In the genomic region with DNA sequence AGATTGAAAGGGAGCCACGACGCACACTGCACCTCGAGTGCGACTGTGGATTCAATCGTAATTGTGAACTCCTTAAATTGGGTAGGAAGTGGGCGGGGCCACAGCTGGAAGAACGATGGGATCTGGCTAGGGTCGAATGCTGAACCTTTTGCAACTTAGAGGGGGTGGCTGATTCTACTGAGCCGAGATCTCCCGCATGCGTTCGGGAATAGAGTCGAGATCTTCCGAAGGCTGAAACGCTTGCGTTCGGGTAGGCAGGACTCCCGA, we compare ENCODE assay signal across 8 mouse cellular contexts. TPM values are rescaled to one million over a fixed set of nuclear protein-coding genes. Genes with fewer than 3 reads are reported as not detected.
DNase-seq lines count a peak whose midpoint lies in the region; ATAC-seq and TF ChIP-seq lines count a peak whose summit lies in the region.

No protein-coding gene starts in this region.

- peak overlapping the region; percentile 81 for H3K4me2 ChIP-seq in embryonic facial prominence, embryonic 13.5 days
- peak overlapping the region; percentile 77 for H3K4me2 ChIP-seq in intestine, embryonic 14.5 days (ENCODE audit: low read length)
- H3K4me2 ChIP-seq in neural tube, embryonic 12.5 days (replicated peaks): peak overlapping the region; percentile 88

- H3K4me1 ChIP-seq in lung, adult 2 months (ENCODE audit: control insufficient read depth, insufficient read depth, low read length): no peaks in the 10 kb centered on the region
- H3K4me1 ChIP-seq in embryonic facial prominence, embryonic 13.5 days: peaks cover 21% of the 10 kb centered on the region
- peaks cover 12% of the 10 kb centered on the region for H3K4me1 ChIP-seq in intestine, embryonic 14.5 days (replicated peaks; ENCODE audit: control insufficient read depth, insufficient read depth, low read length)
- H3K4me1 ChIP-seq in neural tube, embryonic 12.5 days: peaks cover 27% of the 10 kb centered on the region

- 0% methylated on average over 18 of the region's 18 CpGs for WGBS in lung, adult 2 months
- under 1% methylated on average over 18 of the region's 18 CpGs for WGBS in embryonic facial prominence, embryonic 13.5 days
- WGBS in intestine, embryonic 14.5 days: under 1% methylated on average over 18 of the region's 18 CpGs
- WGBS in neural tube, embryonic 12.5 days: under 1% methylated on average over 18 of the region's 18 CpGs

- H3K9me3 ChIP-seq in embryonic facial prominence, embryonic 13.5 days: no peaks in the 10 kb centered on the region
- no peaks in the 10 kb centered on the region for H3K9me3 ChIP-seq in intestine, embryonic 14.5 days (ENCODE audit: control insufficient read depth, low read length)
- no peaks in the 10 kb centered on the region for H3K9me3 ChIP-seq in neural tube, embryonic 12.5 days

- no peak for ATAC-seq in embryonic facial prominence, embryonic 13.5 days (ENCODE audit: insufficient number of reproducible peaks, insufficient read depth, low FRiP score, low TSS enrichment, low read depth)
- no peak for ATAC-seq in intestine, embryonic 14.5 days (replicated peaks; ENCODE audit: low FRiP score, low TSS enrichment, low read depth)
- no peak for ATAC-seq in neural tube, embryonic 12.5 days (ENCODE audit: low FRiP score, low read depth)

- TF ChIP-seq CTCF in lung, adult 2 months (IDR thresholded peaks at IDR 0.05; ENCODE audit: insufficient read depth, low read length): no peak

- H3K4me3 ChIP-seq in lung, adult 2 months (replicated peaks; ENCODE audit: extremely low read depth, low read depth, low read length): peak overlapping the region; percentile 59
- H3K4me3 ChIP-seq in embryonic facial prominence, embryonic 13.5 days: peak overlapping the region; percentile 73
- H3K4me3 ChIP-seq in intestine, embryonic 14.5 days (ENCODE audit: low read depth, low read length): peak overlapping the region; percentile 79
- H3K4me3 ChIP-seq in neural tube, embryonic 12.5 days: peak overlapping the region; percentile 62

- peaks cover 31% of the 10 kb centered on the region for H3K36me3 ChIP-seq in embryonic facial prominence, embryonic 13.5 days
- H3K36me3 ChIP-seq in intestine, embryonic 14.5 days (ENCODE audit: control insufficient read depth, insufficient read depth, low read length): peaks cover 43% of the 10 kb centered on the region
- H3K36me3 ChIP-seq in neural tube, embryonic 12.5 days: peaks cover 24% of the 10 kb centered on the region

- H3K27ac ChIP-seq in embryonic facial prominence, embryonic 13.5 days: peak overlapping the region; percentile 98
- H3K27ac ChIP-seq in intestine, embryonic 14.5 days (ENCODE audit: low read depth): peak overlapping the region; percentile 97
- peak overlapping the region; percentile 67 for H3K27ac ChIP-seq in neural tube, embryonic 12.5 days

- no peaks in the 10 kb centered on the region for H3K27me3 ChIP-seq in embryonic facial prominence, embryonic 13.5 days
- no peaks in the 10 kb centered on the region for H3K27me3 ChIP-seq in intestine, embryonic 14.5 days (replicated peaks; ENCODE audit: control insufficient read depth, insufficient read depth, low read length)
- no peaks in the 10 kb centered on the region for H3K27me3 ChIP-seq in neural tube, embryonic 12.5 days (replicated peaks)

- peak overlapping the region; percentile 93 for H3K9ac ChIP-seq in embryonic facial prominence, embryonic 13.5 days
- peak overlapping the region; percentile 84 for H3K9ac ChIP-seq in intestine, embryonic 14.5 days (ENCODE audit: low read length)
- H3K9ac ChIP-seq in neural tube, embryonic 12.5 days: peak overlapping the region; percentile 84

- no peak for DNase-seq in lung, adult 2 months
- DNase-seq in lung, adult 18-20 months: no peak
- DNase-seq in intestine, embryonic 14.5 days (ENCODE audit: low spot score): no peak
- no peak for DNase-seq in cerebellum, adult 8-10 months
- DNase-seq in adrenal gland, adult 2 months: no peak
- no peak for DNase-seq in retina, postnatal 1 day

- no peak for TF ChIP-seq POLR2A in lung, adult 2 months (IDR thresholded peaks at IDR 0.05; ENCODE audit: borderline replicate concordance, extremely low read depth, low read depth, low read length)

RNA-seq across cellular contexts. Expression of gene Mboat7, which starts 0.4 kb away (rescaled TPM):
- polyA plus RNA-seq in lung, adult 2 months (2012; rRNA removed): 59.9 and 60.1 TPM in 2 replicates
- polyA plus RNA-seq in embryonic facial prominence, embryonic 13.5 days (2015; fragmentation: Nextera tagmentation; extraction: Ambion mirVana): 63.7 and 65.7 TPM in 2 replicates
- 38.7 and 43.8 TPM in 2 replicates for polyA plus RNA-seq in intestine, embryonic 14.5 days (2014; fragmentation: Nextera tagmentation; extraction: Ambion mirVana)
- 44.3 and 47.5 TPM in 2 replicates for polyA plus RNA-seq in neural tube, embryonic 12.5 days (2016; fragmentation: Nextera tagmentation; extraction: Ambion mirVana)
- total RNA-seq in adrenal gland, adult 2 months (2021): 10 to 100 TPM; 65.4 to 74.4 TPM
- polyA plus RNA-seq in adrenal gland, adult 2 months (2012; rRNA removed): 102 and 133 TPM in 2 replicates

RNA-seq across cellular contexts. Expression of gene Tsen34, which starts 1.1 kb away (rescaled TPM):
- polyA plus RNA-seq in lung, adult 2 months (2012; rRNA removed): 100.0 and 102 TPM in 2 replicates
- 275 and 301 TPM in 2 replicates for polyA plus RNA-seq in embryonic facial prominence, embryonic 13.5 days (2015; fragmentation: Nextera tagmentation; extraction: Ambion mirVana)
- polyA plus RNA-seq in intestine, embryonic 14.5 days (2014; fragmentation: Nextera tagmentation; extraction: Ambion mirVana): 244 and 253 TPM in 2 replicates
- 225 and 226 TPM in 2 replicates for polyA plus RNA-seq in neural tube, embryonic 12.5 days (2016; fragmentation: Nextera tagmentation; extraction: Ambion mirVana)
- total RNA-seq in adrenal gland, adult 2 months (2021): 100 to 1,000 TPM in 1 of 2 experiments, 10 to 100 TPM in 1; 80.4 to 106 TPM
- polyA plus RNA-seq in adrenal gland, adult 2 months (2012; rRNA removed): 240 and 250 TPM in 2 replicates

RNA-seq across cellular contexts. Expression of gene Rps9, which starts 10.1 kb away (rescaled TPM):
- polyA plus RNA-seq in lung, adult 2 months (2012; rRNA removed): 1,077 and 1,126 TPM in 2 replicates
- polyA plus RNA-seq in embryonic facial prominence, embryonic 13.5 days (2015; fragmentation: Nextera tagmentation; extraction: Ambion mirVana): 1,711 and 1,735 TPM in 2 replicates
- polyA plus RNA-seq in intestine, embryonic 14.5 days (2014; fragmentation: Nextera tagmentation; extraction: Ambion mirVana): 1,715 and 1,748 TPM in 2 replicates
- polyA plus RNA-seq in neural tube, embryonic 12.5 days (2016; fragmentation: Nextera tagmentation; extraction: Ambion mirVana): 989 and 1,067 TPM in 2 replicates
- total RNA-seq in adrenal gland, adult 2 months (2021): 100 to 1,000 TPM; 768 to 988 TPM
- 285 and 318 TPM in 2 replicates for polyA plus RNA-seq in adrenal gland, adult 2 months (2012; rRNA removed)

RNA-seq across cellular contexts. Expression of gene Tmc4, which starts 16.4 kb away (rescaled TPM):
- polyA plus RNA-seq in lung, adult 2 months (2012; rRNA removed): 79.8 and 83.7 TPM in 2 replicates
- 6.2 and 10.3 TPM in 2 replicates for polyA plus RNA-seq in embryonic facial prominence, embryonic 13.5 days (2015; fragmentation: Nextera tagmentation; extraction: Ambion mirVana)
- 60.5 and 64.1 TPM in 2 replicates for polyA plus RNA-seq in intestine, embryonic 14.5 days (2014; fragmentation: Nextera tagmentation; extraction: Ambion mirVana)
- polyA plus RNA-seq in neural tube, embryonic 12.5 days (2016; fragmentation: Nextera tagmentation; extraction: Ambion mirVana): 3.2 and 4.0 TPM in 2 replicates
- total RNA-seq in adrenal gland, adult 2 months (2021): 10 to 100 TPM in 1 of 2 experiments, 1 to 10 TPM in 1; 9.3 to 12.5 TPM
- 14.9 and 18.2 TPM in 2 replicates for polyA plus RNA-seq in adrenal gland, adult 2 months (2012; rRNA removed)

RNA-seq across cellular contexts. Expression of gene Pirb, which starts 26.4 kb away (rescaled TPM):
- 15.3 and 27.7 TPM in 2 replicates for polyA plus RNA-seq in lung, adult 2 months (2012; rRNA removed)
- 0.17 and 0.33 TPM in 2 replicates for polyA plus RNA-seq in embryonic facial prominence, embryonic 13.5 days (2015; fragmentation: Nextera tagmentation; extraction: Ambion mirVana)
- 0.77 and 0.81 TPM in 2 replicates for polyA plus RNA-seq in intestine, embryonic 14.5 days (2014; fragmentation: Nextera tagmentation; extraction: Ambion mirVana)
- 0.18 and 0.20 TPM in 2 replicates for polyA plus RNA-seq in neural tube, embryonic 12.5 days (2016; fragmentation: Nextera tagmentation; extraction: Ambion mirVana)
- 1 to 10 TPM; 2.4 to 3.2 TPM for total RNA-seq in adrenal gland, adult 2 months (2021)
- 5.6 and 7.3 TPM in 2 replicates for polyA plus RNA-seq in adrenal gland, adult 2 months (2012; rRNA removed)
